Mouse (Mus musculus) heart, postnatal 0 days (tissue): ENCODE data around the gene Dtnbp1.

Source experiments
- CTCF ChIP-seq: IDR thresholded peaks from 2 replicates; pipeline ENCODE4 v1.5.1; 2016; ENCODE audit warnings: antibody characterized with exemption, control low read depth, low read depth
- EP300 ChIP-seq: IDR thresholded peaks from 2 replicates; pipeline ENCODE4 v1.6.1; 2016; ENCODE audit warnings: antibody characterized with exemption, low read depth

DNA sequence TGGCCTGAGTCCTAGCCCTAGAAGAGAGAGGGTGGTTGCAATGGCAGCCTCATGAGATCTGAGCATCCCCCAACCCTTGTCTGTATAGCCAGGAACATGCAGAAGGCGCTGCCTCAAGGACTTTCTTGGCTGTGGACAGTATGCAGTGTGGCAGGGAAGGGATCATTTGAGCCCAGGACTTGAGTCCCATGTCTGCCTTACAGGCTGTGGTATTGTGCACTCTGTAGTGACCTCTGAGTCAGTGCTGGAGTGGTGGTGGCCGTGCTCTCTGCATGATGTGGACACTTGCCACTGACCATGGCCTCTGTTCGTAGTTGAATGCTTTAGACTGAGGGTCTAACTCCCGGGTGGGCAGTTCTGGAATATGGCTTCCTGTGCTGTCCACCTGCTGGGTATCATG lies 84.7 kb downstream of the Dtnbp1 start:
- TF ChIP-seq CTCF, result no peak
- TF ChIP-seq EP300, result no peak
